Mouse (Mus musculus) central nervous system, embryonic 18 days (tissue): Measurements from ENCODE around the gene Rara. TPM values are rescaled to one million over a fixed set of nuclear protein-coding genes. Genes with fewer than 3 reads are reported as not detected.

ENCODE experiments used
- polyA plus RNA-seq: library from polyadenylated mRNA; depleted of rRNA; stranded (reverse); fragments of >200 nt; gene quantifications from 2 replicates; pipeline ENCODE4 v1.2.3, GENCODE M21; 2012; rRNA removed

Rara gene
- 7.2 and 8.4 TPM in 2 replicates for polyA plus RNA-seq

GRCm38 (mm10) chr11:98927438-98928076 is at the start of gene Rara:
TSS of gene Rara (plus strand) at chr11:98927818.

GRCm38 (mm10) chr11:98907437-98908173 is 20.0 kb upstream of the Rara start, which contains the start of gene Cdc6:
TSS of gene Cdc6 (plus strand) at chr11:98907801.

GRCm38 (mm10) chr11:98982773-98983133 is 55.1 kb downstream of the Rara start, which contains the start of gene Gjd3:
TSS of gene Gjd3 (minus strand) at chr11:98983016.

GRCm38 (mm10) chr11:99023500-99024467 is 96.2 kb downstream of the Rara start, which contains the start of gene Top2a:
TSS of gene Top2a (minus strand) at chr11:99024189.

Other genes starting within 250 kb of the Rara start
- 177 and 191 TPM in 2 replicates for gene Psmd3, start 245.3 kb upstream of the Rara start, polyA plus RNA-seq
- not detected in 2 replicates for gene Csf3, start 226.6 kb upstream of the Rara start, polyA plus RNA-seq
- 119 and 126 TPM in 2 replicates for gene Med24, start 198.4 kb upstream of the Rara start, polyA plus RNA-seq
- gene Thra, start 187.2 kb upstream of the Rara start, polyA plus RNA-seq = 1,068 and 1,110 TPM in 2 replicates
- 4.5 and 5.2 TPM in 2 replicates for gene Nr1d1, start 152.5 kb upstream of the Rara start, polyA plus RNA-seq
- gene Msl1, start 132.3 kb upstream of the Rara start, polyA plus RNA-seq = 94.0 and 95.7 TPM in 2 replicates
- gene Casc3, start 122.9 kb upstream of the Rara start, polyA plus RNA-seq = 51.0 and 55.2 TPM in 2 replicates
- gene Rapgefl1, start 91.0 kb upstream of the Rara start, polyA plus RNA-seq = 50.2 and 56.1 TPM in 2 replicates
- 9.4 and 10.4 TPM in 2 replicates for gene Wipf2, start 64.2 kb upstream of the Rara start, polyA plus RNA-seq
- gene Cdc6, start 20.0 kb upstream of the Rara start, polyA plus RNA-seq = 1.8 and 2.7 TPM in 2 replicates
- gene Gjd3, start 55.2 kb downstream of the Rara start, polyA plus RNA-seq = 3.7 TPM in 2 replicates
- gene Top2a, start 96.4 kb downstream of the Rara start, polyA plus RNA-seq = 25.3 and 26.9 TPM in 2 replicates
- 93.6 and 104 TPM in 2 replicates for gene Igfbp4, start 113.4 kb downstream of the Rara start, polyA plus RNA-seq
- gene Tns4, start 161.5 kb downstream of the Rara start, polyA plus RNA-seq = 0.08 and 0.09 TPM in 2 replicates
- gene Ccr7, start 227.3 kb downstream of the Rara start, polyA plus RNA-seq = not detected in 2 replicates